Mouse (Mus musculus): ENCODE results near the gene Ptpn6. TPM values are rescaled to one million over a fixed set of nuclear protein-coding genes. Genes with fewer than 3 reads are reported as not detected.

Ptpn6 gene
- polyA plus RNA-seq, 1 experiment: 48.7 TPM

GRCm38 (mm10) chr6:124718703-124719102 lies 19.8 kb downstream of the Ptpn6 start:
- peak; percentile 74 for DNase-seq
- WGBS: 57% methylated on average over 15 of the region's 16 CpGs
- peaks cover 2% of the 10 kb centered on the region; the same call in 1 of the 2 replicates for H3K4me1 ChIP-seq (ENCODE audit: control insufficient read depth, insufficient read depth, low read length)
- H3K4me3 ChIP-seq (replicated peaks; ENCODE audit: extremely low read depth, low read depth, low read length): peak overlapping the region; percentile 66
- TF ChIP-seq POLR2A (IDR thresholded peaks at IDR 0.05; ENCODE audit: borderline replicate concordance, extremely low read depth, low read depth, low read length) (peak; percentile 47; the same call in 1 of the 2 replicates), CTCF (IDR thresholded peaks at IDR 0.05; ENCODE audit: insufficient read depth, low read length) (no peak)

- Histone ChIP-seq H3K4me1 (ENCODE audit: control insufficient read depth, insufficient read depth, low read length) (peaks cover 6% of the 10 kb centered on the region), H3K4me3 (replicated peaks; ENCODE audit: extremely low read depth, low read depth, low read length) (peak overlapping the region; percentile 66)
- TF ChIP-seq CTCF (IDR thresholded peaks at IDR 0.05; ENCODE audit: insufficient read depth, low read length) (no peak), POLR2A (IDR thresholded peaks at IDR 0.05; ENCODE audit: borderline replicate concordance, extremely low read depth, low read depth, low read length) (no peak)
- 48% methylated on average over 13 of the region's 13 CpGs for WGBS
- DNase-seq: no peak
Measured at GRCm38 (mm10) chr6:124717968-124718367, 20.5 kb downstream of the Ptpn6 start.

DNA sequence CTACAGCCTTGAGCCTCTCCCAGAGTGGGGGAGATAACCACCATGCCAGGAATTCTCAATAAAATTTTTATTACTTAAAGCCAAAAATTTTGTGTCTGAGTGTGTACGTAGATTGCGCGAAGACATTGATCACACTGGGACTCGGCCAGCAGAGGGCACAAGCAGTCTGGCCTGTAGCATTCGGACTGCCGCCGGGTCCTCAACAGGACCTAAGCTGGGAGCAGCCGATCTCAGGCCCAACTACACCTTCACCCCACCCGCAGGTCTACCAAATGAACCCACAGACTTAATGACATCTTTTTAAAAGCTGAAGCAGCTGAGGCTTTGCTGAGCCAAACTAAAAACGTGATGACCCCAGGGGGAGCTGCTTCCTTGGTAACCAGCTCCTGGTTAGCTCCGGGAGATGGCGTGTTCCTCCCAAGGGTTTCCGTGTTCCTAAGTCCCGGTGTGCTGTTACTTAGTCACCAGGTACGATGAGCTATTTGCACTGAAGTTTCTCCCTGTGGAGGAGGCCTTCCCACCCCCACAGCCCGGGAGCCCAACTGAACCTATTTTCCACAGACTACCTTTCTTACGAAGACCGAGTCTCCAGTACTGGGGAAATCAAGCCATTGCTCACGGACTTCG lies 21.5 kb downstream of the Ptpn6 start:
- TF ChIP-seq CTCF (IDR thresholded peaks at IDR 0.05; ENCODE audit: insufficient read depth, low read length): peak; percentile 75
- no peak for TF ChIP-seq POLR2A (IDR thresholded peaks at IDR 0.05; ENCODE audit: borderline replicate concordance, extremely low read depth, low read depth, low read length)
- H3K4me1 ChIP-seq (ENCODE audit: control insufficient read depth, insufficient read depth, low read length): peaks cover 9% of the 10 kb centered on the region
- H3K4me3 ChIP-seq (replicated peaks; ENCODE audit: extremely low read depth, low read depth, low read length): no peak overlapping the region
- peak; percentile 54 for DNase-seq
- 46% methylated on average over 20 of the region's 20 CpGs for WGBS

GRCm38 (mm10) chr6:124712918-124713317 lies 25.6 kb downstream of the Ptpn6 start:
- no peak for TF ChIP-seq CTCF (IDR thresholded peaks at IDR 0.05; ENCODE audit: insufficient read depth, low read length)
- TF ChIP-seq POLR2A (IDR thresholded peaks at IDR 0.05; ENCODE audit: borderline replicate concordance, extremely low read depth, low read depth, low read length): no peak
- Histone ChIP-seq H3K4me3 (replicated peaks; ENCODE audit: extremely low read depth, low read depth, low read length) (peak overlapping the region; percentile 70), H3K4me1 (ENCODE audit: control insufficient read depth, insufficient read depth, low read length) (peaks cover 9% of the 10 kb centered on the region)
- no peak for DNase-seq
- WGBS: 12% methylated on average over 11 of the region's 11 CpGs

DNA sequence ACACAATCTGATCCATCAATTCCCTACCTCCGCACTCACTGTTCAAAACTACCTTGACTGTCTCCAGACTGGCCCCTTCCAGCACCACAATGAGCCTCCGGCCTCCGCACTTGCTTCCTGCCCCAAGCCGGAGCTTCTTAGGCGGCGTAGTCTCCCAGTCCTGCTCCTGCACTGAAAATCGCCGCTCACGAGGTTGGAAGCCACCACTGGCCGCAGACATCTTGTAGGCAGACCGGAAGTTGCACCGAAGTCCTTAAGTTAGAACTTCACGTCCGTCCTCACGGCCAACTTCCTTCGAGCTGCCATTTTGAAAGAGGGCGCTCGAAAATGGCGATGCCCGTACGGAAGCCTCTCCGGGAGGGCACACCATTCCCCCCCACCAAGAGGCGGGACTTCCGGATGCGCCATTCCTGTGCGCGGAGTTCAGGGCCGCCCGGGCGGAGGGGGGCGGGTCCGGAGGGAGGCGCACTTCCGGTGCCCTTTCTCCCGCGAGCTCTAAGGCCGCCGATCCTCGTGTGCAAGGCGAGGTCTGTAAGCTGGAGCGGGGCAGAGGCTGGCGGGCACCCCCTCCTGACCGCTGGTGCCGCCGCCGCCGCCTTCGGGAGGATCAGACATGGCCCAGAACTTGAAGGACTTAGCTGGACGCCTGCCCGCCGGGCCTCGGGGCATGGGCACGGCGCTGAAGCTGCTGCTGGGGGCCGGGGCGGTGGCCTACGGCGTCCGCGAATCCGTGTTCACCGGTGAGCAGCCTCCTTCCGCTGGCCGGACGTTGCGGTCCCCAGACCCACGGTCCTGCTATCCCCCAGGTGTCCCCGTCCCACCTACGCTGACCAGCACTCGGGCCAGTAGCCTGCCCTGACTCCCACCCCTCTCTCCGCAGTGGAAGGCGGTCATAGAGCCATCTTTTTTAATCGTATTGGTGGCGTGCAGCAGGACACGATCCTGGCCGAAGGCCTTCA lies 26.4 kb downstream of the Ptpn6 start, which contains the start of the genes Emg1 and Phb2:
TSS of gene Emg1 (minus strand) at position 355 of the 959 bp plus-strand sequence.
TSS of gene Phb2 (plus strand) at position 513 of the 959 bp plus-strand sequence.
- peak; percentile 99 for DNase-seq
- Histone ChIP-seq H3K4me1 (ENCODE audit: control insufficient read depth, insufficient read depth, low read length) (peaks cover 9% of the 10 kb centered on the region), H3K4me3 (replicated peaks; ENCODE audit: extremely low read depth, low read depth, low read length) (peak within 1 kb of the TSS; percentile 70)
- WGBS: under 1% methylated on average over 76 of the region's 76 CpGs
- TF ChIP-seq CTCF (IDR thresholded peaks at IDR 0.05; ENCODE audit: insufficient read depth, low read length) (no peak), POLR2A (IDR thresholded peaks at IDR 0.05; ENCODE audit: borderline replicate concordance, extremely low read depth, low read depth, low read length) (peak; percentile 37; the same call in 1 of the 2 replicates)

DNA sequence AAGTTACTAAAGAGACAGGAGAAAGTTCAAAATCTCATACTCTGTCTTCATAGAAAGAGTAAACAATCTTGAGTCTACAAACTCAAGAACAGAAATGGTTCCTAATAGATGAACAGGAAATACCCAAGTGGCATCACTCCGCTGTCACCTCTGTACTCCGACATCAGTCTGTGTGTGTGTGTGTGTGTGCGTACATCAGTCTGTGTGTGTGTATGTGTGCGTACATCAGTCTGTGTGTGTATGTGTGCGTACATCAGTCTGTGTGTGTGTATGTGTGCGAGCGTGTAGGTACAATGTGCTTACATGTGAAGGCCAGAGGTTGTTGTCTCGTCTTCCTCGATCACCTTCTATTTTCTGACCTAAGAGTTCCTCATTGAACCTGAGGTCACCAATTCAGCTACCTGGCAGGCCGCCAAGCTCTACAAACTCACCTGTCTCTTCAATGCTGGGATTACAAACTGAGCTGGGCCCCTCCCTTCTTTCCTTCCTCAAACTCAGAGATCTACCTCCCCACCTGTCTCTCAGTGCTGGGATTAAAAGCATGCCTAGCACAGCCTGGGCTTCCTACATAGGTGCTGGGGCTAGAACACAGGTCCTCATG lies 30.1 kb downstream of the Ptpn6 start:
- Histone ChIP-seq H3K4me3 (replicated peaks; ENCODE audit: extremely low read depth, low read depth, low read length) (no peak overlapping the region), H3K4me1 (ENCODE audit: control insufficient read depth, insufficient read depth, low read length) (peaks cover 6% of the 10 kb centered on the region)
- WGBS: 83% methylated on average over 10 of the region's 10 CpGs
- TF ChIP-seq CTCF (IDR thresholded peaks at IDR 0.05; ENCODE audit: insufficient read depth, low read length) (no peak), POLR2A (IDR thresholded peaks at IDR 0.05; ENCODE audit: borderline replicate concordance, extremely low read depth, low read depth, low read length) (no peak)
- no peak for DNase-seq

- no peak for DNase-seq
- Histone ChIP-seq H3K4me3 (replicated peaks; ENCODE audit: extremely low read depth, low read depth, low read length) (no peak overlapping the region), H3K4me1 (ENCODE audit: control insufficient read depth, insufficient read depth, low read length) (no peaks in the 10 kb centered on the region)
- no peak for TF ChIP-seq POLR2A (IDR thresholded peaks at IDR 0.05; ENCODE audit: borderline replicate concordance, extremely low read depth, low read depth, low read length)
- TF ChIP-seq CTCF (IDR thresholded peaks at IDR 0.05; ENCODE audit: insufficient read depth, low read length): no peak
- WGBS: 67% methylated on average over 5 of the region's 5 CpGs
Measured at GRCm38 (mm10) chr6:124706061-124706627, 32.4 kb downstream of the Ptpn6 start.

DNA sequence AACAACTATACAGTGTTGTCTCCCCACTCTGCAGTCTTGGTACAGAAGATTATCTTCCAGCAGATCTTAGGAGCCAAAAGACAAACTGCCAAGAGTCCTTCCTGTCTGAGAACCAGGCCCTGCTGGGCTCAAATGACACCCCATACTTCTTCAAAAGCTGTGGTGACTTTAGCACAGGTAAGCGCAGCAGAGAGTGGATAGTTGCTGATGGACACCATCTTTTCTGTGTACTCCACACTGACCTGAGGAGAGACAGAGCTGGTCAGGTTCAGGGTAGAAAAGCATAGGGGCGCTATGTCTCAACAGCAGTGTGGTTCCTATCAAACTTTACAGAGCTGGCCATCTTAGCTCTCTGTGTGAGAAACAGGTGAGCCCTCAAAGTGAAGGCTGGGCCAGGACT lies 34.1 kb downstream of the Ptpn6 start:
- no peak overlapping the region for H3K4me3 ChIP-seq (replicated peaks; ENCODE audit: extremely low read depth, low read depth, low read length)
- WGBS: 89% methylated on average over 2 of the region's 2 CpGs
- no peak for TF ChIP-seq CTCF (IDR thresholded peaks at IDR 0.05; ENCODE audit: insufficient read depth, low read length)
- TF ChIP-seq POLR2A (IDR thresholded peaks at IDR 0.05; ENCODE audit: borderline replicate concordance, extremely low read depth, low read depth, low read length): no peak
- H3K4me1 ChIP-seq (ENCODE audit: control insufficient read depth, insufficient read depth, low read length): no peaks in the 10 kb centered on the region
- no peak for DNase-seq

- no peak overlapping the region for H3K4me3 ChIP-seq (replicated peaks; ENCODE audit: extremely low read depth, low read depth, low read length)
- TF ChIP-seq CTCF (IDR thresholded peaks at IDR 0.05; ENCODE audit: insufficient read depth, low read length) (no peak), POLR2A (IDR thresholded peaks at IDR 0.05; ENCODE audit: borderline replicate concordance, extremely low read depth, low read depth, low read length) (no peak)
- H3K4me1 ChIP-seq (ENCODE audit: control insufficient read depth, insufficient read depth, low read length): no peaks in the 10 kb centered on the region
- WGBS: 62% methylated on average over 7 of the region's 7 CpGs
- DNase-seq: no peak
Measured at GRCm38 (mm10) chr6:124703789-124704188, 34.7 kb downstream of the Ptpn6 start.
